Mouse (Mus musculus) stomach, embryonic 14.5 days (tissue): ENCODE measurements at regions not wholly inside any gene's neighbourhood (a gene's known extent, or its start where the extent isn't known, plus 50 kb on each side); places are given as distances from the start of the nearest gene placed in this dataset.
A peak's percentile ranks its signal among the peaks of the same experiment; 100 is the strongest.

ENCODE experiments used
- ATAC-seq: fragments of 200-750 bp; cut with Nextera tagmentation; 2 replicates; pipeline ENCODE4 v1.8.0; 2017; ENCODE audit warnings: low read depth, moderate TSS enrichment; ENCODE audit not compliant: insufficient number of reproducible peaks, insufficient read depth, low FRiP score
- H3K27ac ChIP-seq: fragments of 300-500 bp; sonication (generic); 2 replicates; pipeline ENCODE4 v1.5.1; 2014; ENCODE audit warnings: mild to moderate bottlenecking, low read length, moderate library complexity, mixed read lengths
- H3K27me3 ChIP-seq: fragments of 300-500 bp; sonication (generic); 2 replicates; pipeline ENCODE4 v1.6.1; 2014; ENCODE audit warnings: low read length, control low read depth, mixed read lengths; ENCODE audit not compliant: control insufficient read depth, insufficient read depth
- H3K36me3 ChIP-seq: fragments of 300-500 bp; sonication (generic); 2 replicates; pipeline ENCODE4 v1.6.1; 2014; ENCODE audit warnings: mild to moderate bottlenecking, control low read depth, low read length, moderate library complexity, mixed read lengths; ENCODE audit not compliant: control insufficient read depth, insufficient read depth
- H3K4me1 ChIP-seq: fragments of 300-500 bp; sonication (generic); 2 replicates; pipeline ENCODE4 v1.6.1; 2014; ENCODE audit warnings: low read length, control low read depth, mixed read lengths; ENCODE audit not compliant: control insufficient read depth, insufficient read depth
- H3K4me2 ChIP-seq: fragments of 300-500 bp; sonication (generic); replicated peaks from 2 replicates; pipeline ENCODE4 v1.6.1; 2014; ENCODE audit warnings: low read depth, low read length, control low read depth
- H3K4me3 ChIP-seq: fragments of 300-500 bp; sonication (generic); 2 replicates; pipeline ENCODE4 v1.5.1; 2014; ENCODE audit warnings: low read depth, low read length, control low read depth
- H3K9ac ChIP-seq: fragments of 300-500 bp; sonication (generic); replicated peaks from 2 replicates; pipeline ENCODE4 v1.6.1; 2014; ENCODE audit warnings: low read depth, mild to moderate bottlenecking, control low read depth, low read length, moderate library complexity, mixed read lengths
- H3K9me3 ChIP-seq: fragments of 300-500 bp; sonication (generic); 2 replicates; pipeline ENCODE4 v1.6.1; 2016; ENCODE audit warnings: low read depth, low read length, control low read depth; ENCODE audit not compliant: control insufficient read depth
- WGBS: fragments of 180-500 bp; shearing (Covaris S2); extraction: QIAGEN DNeasy Blood & Tissue Kit; methylation state at CpG from one replicate; pipeline ENCODE4 v1.1.7; 2014; 5-methylcytosine and 5-hydroxymethylcytosine counted together

DNA sequence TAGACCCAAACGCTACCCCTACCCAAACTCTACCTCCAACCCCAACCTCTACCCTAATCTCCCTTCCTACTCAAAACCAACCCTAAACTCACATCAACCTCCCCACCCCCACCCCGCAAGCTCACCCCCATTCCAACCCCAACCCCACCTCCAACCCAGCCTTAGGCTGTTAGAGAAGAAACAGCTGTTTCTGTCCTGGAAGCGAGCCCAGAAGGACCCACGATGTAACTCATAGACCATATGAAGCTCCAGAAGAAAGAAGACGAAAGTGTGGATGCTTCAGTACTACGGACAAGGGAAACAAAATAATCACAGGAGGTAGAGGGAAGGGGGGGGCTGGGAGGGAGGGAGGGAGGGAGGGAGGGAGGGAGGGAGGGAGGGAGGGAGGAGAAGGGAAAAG lies 58.4 kb downstream of the Sox11 start:
- 42% methylated on average over 6 of the region's 6 CpGs for whole genome bisulfite sequencing
- H3K36me3 ChIP-seq = no peaks in the 10 kb centered on the region
- no peak overlapping the region for H3K4me3 ChIP-seq
- no peaks in the 10 kb centered on the region for H3K27me3 ChIP-seq
- H3K4me1 ChIP-seq = no peaks in the 10 kb centered on the region
- ATAC-seq = peak; percentile 65; the same call in 1 of the 2 replicates
- H3K27ac ChIP-seq = no peak overlapping the region
- no peak overlapping the region for H3K4me2 ChIP-seq
- no peaks in the 10 kb centered on the region for H3K9me3 ChIP-seq
- no peak overlapping the region for H3K9ac ChIP-seq

DNA sequence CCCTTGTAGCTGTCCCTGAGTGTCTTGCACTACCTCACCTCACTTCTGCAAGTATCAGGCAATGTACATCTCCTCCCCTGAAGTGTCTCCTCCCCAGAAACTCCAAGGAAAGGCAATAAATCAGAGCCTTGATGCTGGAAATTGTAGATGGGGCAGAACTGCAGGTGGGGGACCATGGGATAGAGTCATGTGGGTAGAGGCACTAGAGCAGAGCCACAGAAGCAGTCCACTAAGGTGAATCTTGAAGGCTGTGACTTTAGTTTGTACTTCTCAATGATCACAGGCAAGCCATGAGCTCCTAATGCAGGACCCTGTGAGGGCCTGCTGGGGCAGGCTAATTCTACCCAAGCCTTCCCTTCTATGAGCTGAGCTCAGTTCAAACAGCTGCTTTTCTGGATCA lies 80.4 kb downstream of the Sox11 start:
- no peak for ATAC-seq
- no peaks in the 10 kb centered on the region for H3K36me3 ChIP-seq
- no peaks in the 10 kb centered on the region for H3K9me3 ChIP-seq
- no peak overlapping the region for H3K9ac ChIP-seq
- no peaks in the 10 kb centered on the region for H3K4me1 ChIP-seq
- H3K27ac ChIP-seq = no peak overlapping the region
- no peaks in the 10 kb centered on the region for H3K27me3 ChIP-seq
- H3K4me2 ChIP-seq = no peak overlapping the region
- no peak overlapping the region for H3K4me3 ChIP-seq

- 24% methylated on average over 3 of the region's 3 CpGs for WGBS
- H3K4me2 ChIP-seq = no peak overlapping the region
- no peaks in the 10 kb centered on the region for H3K4me1 ChIP-seq
- no peaks in the 10 kb centered on the region for H3K36me3 ChIP-seq
- ATAC-seq = no peak
- no peaks in the 10 kb centered on the region for H3K9me3 ChIP-seq
- no peak overlapping the region for H3K4me3 ChIP-seq
- no peak overlapping the region for H3K27ac ChIP-seq
- no peak overlapping the region for H3K9ac ChIP-seq
- H3K27me3 ChIP-seq = no peaks in the 10 kb centered on the region
Observed at GRCm38 (mm10) chr12:27254125-27254524, 88.2 kb downstream of the Sox11 start.

DNA sequence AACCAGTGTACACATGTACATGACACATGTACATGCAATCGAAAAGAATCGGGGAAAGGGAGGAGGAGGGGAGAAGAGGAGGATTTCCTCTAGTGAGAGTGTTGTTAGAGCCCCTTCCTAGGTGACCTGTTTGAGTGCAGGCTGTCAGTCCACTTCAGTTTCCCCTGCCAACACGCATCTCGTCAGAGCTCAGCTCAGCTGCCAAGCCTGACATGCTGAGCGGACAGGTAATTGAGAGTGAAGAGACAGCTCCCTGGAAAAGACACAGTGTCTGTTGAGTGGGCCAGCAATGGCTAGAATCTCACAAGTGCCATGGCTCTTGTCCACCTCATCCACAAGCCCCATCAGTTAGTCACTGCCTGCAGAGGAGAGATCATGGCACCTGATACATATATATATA lies 90.9 kb downstream of the Sox11 start:
- WGBS = 86% methylated on average over 5 of the region's 5 CpGs
- no peak overlapping the region for H3K27ac ChIP-seq

GRCm38 (mm10) chr12:27248545-27248855 lies 93.9 kb downstream of the Sox11 start:
- ATAC-seq = no peak
- Histone ChIP-seq H3K9me3 (no peaks in the 10 kb centered on the region), H3K4me1 (no peaks in the 10 kb centered on the region), H3K9ac (no peak overlapping the region), H3K27me3 (no peaks in the 10 kb centered on the region), H3K4me3 (no peak overlapping the region), H3K36me3 (no peaks in the 10 kb centered on the region), H3K27ac (no peak overlapping the region), H3K4me2 (no peak overlapping the region)
- WGBS = 86% methylated on average over 3 of the region's 3 CpGs

More for the DNA sequence above, 90.9 kb downstream of the Sox11 start:
- ATAC-seq = no peak
- H3K9me3 ChIP-seq = no peaks in the 10 kb centered on the region
- no peaks in the 10 kb centered on the region for H3K36me3 ChIP-seq
- no peak overlapping the region for H3K4me2 ChIP-seq
- no peak overlapping the region for H3K4me3 ChIP-seq
- H3K9ac ChIP-seq = no peak overlapping the region
- H3K27me3 ChIP-seq = no peaks in the 10 kb centered on the region
- H3K4me1 ChIP-seq = no peaks in the 10 kb centered on the region

- H3K4me3 ChIP-seq = no peak overlapping the region
- WGBS = 63% methylated on average over 10 of the region's 10 CpGs
Observed at GRCm38 (mm10) chr12:27247756-27248544, 94.4 kb downstream of the Sox11 start.

GRCm38 (mm10) chr12:27235748-27236147 lies 106.6 kb downstream of the Sox11 start:
- Histone ChIP-seq H3K27ac (no peak overlapping the region), H3K9me3 (no peaks in the 10 kb centered on the region), H3K9ac (no peak overlapping the region), H3K4me3 (no peak overlapping the region), H3K27me3 (no peaks in the 10 kb centered on the region), H3K36me3 (no peaks in the 10 kb centered on the region), H3K4me1 (no peaks in the 10 kb centered on the region), H3K4me2 (no peak overlapping the region)
- ATAC-seq = no peak
- 44% methylated on average over 1 of the region's 1 CpGs for WGBS

More at GRCm38 (mm10) chr12:27247756-27248544, 94.4 kb downstream of the Sox11 start:
- Histone ChIP-seq H3K27ac (no peak overlapping the region), H3K27me3 (no peaks in the 10 kb centered on the region), H3K4me2 (no peak overlapping the region), H3K36me3 (no peaks in the 10 kb centered on the region), H3K9me3 (no peaks in the 10 kb centered on the region), H3K9ac (no peak overlapping the region), H3K4me1 (no peaks in the 10 kb centered on the region)
- no peak for ATAC-seq

- no peaks in the 10 kb centered on the region for H3K27me3 ChIP-seq
- no peak overlapping the region for H3K4me2 ChIP-seq
- ATAC-seq = no peak
- H3K36me3 ChIP-seq = no peaks in the 10 kb centered on the region
- WGBS = 89% methylated on average over 3 of the region's 3 CpGs
- no peak overlapping the region for H3K4me3 ChIP-seq
- no peaks in the 10 kb centered on the region for H3K9me3 ChIP-seq
- H3K9ac ChIP-seq = no peak overlapping the region
- H3K27ac ChIP-seq = no peak overlapping the region
- no peaks in the 10 kb centered on the region for H3K4me1 ChIP-seq
Observed at GRCm38 (mm10) chr12:27221541-27221940, 120.8 kb downstream of the Sox11 start.

DNA sequence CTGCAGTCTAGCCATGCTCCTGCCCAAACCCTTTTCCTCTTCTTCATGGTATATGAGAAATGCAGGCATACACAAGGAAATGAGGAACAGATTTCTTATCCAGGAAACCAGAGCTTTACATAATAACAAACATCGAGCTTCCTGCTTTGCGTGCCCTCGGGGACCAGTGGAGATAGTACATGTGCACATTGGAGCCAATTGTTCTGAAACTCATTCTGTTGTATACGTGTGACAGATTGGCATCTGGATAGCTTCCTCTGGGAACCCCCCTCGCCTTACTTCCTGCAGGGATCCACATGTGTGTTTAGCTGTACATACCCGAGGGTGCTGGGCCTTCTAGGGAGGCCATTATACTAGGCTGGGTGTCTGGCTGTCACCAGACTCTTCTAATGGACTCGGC lies 141.2 kb downstream of the Sox11 start:
- H3K9me3 ChIP-seq = no peaks in the 10 kb centered on the region
- no peaks in the 10 kb centered on the region for H3K36me3 ChIP-seq
- H3K9ac ChIP-seq = no peak overlapping the region
- 58% methylated on average over 7 of the region's 7 CpGs for WGBS
- no peak for ATAC-seq
- no peak overlapping the region for H3K4me2 ChIP-seq
- H3K4me1 ChIP-seq = no peaks in the 10 kb centered on the region
- H3K27me3 ChIP-seq = no peaks in the 10 kb centered on the region
- H3K4me3 ChIP-seq = no peak overlapping the region
- no peak overlapping the region for H3K27ac ChIP-seq
